Mouse (Mus musculus) yolk sac, embryonic 10.5 days (tissue): ENCODE measurements around the gene Gck.
"Not testable (repeated sequence)": the region's sequence is repeated elsewhere in the genome, so short reads cannot be mapped to it uniquely, and the experiment has no call there.

Experiments
- DNase-seq: peaks from one replicate; pipeline ENCODE4 v3.0.0-alpha.2; 2017; ENCODE audit warnings: low spot score

The Gck gene

DNA sequence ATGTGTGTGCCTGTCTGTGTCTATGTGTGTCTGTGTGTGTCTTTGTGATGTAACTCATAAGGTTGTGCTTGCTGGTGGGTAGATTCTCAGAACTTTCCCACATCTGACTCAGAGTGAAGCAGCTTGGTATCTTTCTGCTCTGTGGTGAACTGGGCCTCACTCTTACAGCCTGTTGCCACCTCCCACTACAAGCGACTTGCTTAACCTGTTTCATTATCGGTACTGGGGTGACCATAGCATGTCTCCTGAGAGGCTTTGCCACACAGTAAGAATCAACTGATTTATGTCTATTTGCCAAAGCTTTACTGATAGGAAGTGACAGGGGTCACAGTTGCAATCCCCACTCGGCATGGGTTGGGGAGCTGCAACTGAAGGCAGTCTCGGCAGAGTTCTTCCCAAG, 41.2 kb downstream of the Gck start:
- no peak for DNase-seq

DNA sequence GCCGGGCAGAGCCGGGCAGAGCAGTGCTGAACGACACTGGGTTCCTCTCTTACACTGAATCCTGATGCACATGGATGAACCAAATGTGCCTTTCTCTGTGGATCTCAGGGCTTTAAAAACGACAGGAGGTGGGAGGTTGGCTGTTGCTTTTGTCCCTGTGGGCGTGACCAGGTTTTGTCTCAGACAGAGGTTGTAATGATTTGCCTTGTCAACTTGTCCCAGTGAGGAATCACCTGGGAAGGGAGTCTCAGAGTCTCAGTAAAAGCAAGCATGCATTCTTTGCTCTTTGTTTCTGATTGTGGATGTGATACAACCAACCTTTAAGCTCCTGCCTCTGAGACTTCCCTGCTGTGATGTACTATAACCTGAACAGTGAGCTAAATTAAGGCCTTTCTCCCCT, 42.8 kb downstream of the Gck start:
- no peak for DNase-seq

GRCm38 (mm10) chr11:5905778-5906518, 43.9 kb downstream of the Gck start:
- no peak for DNase-seq

GRCm38 (mm10) chr11:5904871-5905270, 45.0 kb downstream of the Gck start:
- DNase-seq: no peak

DNA sequence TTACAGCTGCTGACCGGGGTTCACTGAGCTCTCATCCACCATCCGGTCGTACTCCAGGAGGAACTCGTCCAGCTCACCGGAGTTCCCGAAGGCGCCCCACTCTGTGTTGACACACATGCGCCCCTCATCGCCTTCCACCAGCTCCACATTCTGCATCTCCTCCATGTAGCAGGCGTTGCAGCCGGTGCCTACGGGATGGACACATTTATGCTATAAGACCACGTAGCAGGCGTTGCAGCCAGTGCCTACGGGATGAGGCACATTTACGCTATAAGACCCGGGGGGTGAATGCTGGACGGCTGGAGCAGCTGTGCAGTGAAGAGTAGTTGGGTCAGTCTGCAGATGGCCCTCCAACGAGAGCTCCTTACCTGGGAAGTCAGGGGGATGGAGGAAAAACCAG, 45.5 kb downstream of the Gck start:
- DNase-seq: no peak

- no peak for DNase-seq
Measured at GRCm38 (mm10) chr11:5903844-5904243, 46.0 kb downstream of the Gck start.

DNA sequence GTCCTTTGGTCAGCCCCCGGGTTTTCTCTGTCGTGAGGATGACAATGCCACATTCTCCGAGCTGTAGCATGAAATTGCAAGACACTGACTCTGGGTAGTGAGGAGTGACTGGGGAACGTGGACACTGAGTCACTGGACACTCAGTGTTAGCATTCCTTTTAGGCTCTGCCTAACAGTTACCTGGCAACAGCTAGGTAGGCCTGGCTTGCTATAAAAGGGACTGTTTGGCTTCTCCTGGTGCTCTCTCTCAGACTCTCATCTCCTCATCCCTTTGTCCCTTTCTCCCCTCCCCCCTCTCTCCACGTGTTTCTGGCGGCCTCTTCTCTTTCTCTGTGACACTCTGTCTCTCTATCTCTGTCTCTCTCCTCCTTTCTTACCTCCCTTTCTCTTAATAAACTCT, 47.5 kb downstream of the Gck start:
- no peak for DNase-seq

GRCm38 (mm10) chr11:5901950-5902349, 47.9 kb downstream of the Gck start:
- DNase-seq: peak; percentile 30

- no peak for DNase-seq
Measured at GRCm38 (mm10) chr11:5901320-5901719, 48.6 kb downstream of the Gck start.

DNA sequence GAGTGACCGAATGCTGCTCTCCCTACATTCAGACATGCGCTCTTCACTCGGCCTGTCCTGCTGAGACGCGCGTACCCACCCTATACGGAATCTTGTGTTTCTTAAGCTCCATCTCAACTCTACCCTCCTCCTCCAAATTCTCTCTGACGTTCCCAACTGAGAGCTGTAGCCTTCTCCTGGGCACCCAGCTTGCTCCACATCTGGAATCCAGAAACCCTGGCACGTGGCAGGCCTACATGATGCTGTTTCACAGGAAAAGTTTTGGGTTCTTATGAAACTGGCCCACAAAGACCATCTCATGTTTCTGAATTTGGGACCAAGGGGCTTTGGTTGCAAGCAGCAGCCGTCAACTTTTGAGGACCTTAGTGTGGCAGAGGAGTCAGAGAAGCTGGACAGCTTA, 50.6 kb downstream of the Gck start:
- DNase-seq: no peak

DNA sequence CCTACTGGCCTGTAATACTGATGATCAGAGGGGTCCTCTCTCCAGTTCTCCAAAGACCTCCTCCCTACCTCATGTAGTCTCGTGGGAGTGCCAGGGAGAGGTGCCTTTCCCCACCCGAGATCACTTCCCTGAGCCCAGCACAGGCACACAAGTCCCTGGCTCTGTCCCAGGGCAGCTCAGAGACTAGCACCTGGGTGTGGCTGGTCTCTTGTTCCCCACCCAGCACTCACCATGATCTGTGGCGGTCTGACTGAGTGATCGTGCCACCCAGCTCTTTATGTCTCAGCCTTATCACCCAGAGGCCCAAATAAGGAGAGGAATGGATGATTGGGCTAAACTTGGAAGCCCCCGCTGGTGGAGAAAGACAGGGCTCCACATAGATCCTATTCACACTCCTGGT, 51.4 kb downstream of the Gck start, which contains the start of gene Myl7:
TSS of gene Myl7 (minus strand) at position 252 of the 400 bp plus-strand sequence.
- no peak for DNase-seq

DNA sequence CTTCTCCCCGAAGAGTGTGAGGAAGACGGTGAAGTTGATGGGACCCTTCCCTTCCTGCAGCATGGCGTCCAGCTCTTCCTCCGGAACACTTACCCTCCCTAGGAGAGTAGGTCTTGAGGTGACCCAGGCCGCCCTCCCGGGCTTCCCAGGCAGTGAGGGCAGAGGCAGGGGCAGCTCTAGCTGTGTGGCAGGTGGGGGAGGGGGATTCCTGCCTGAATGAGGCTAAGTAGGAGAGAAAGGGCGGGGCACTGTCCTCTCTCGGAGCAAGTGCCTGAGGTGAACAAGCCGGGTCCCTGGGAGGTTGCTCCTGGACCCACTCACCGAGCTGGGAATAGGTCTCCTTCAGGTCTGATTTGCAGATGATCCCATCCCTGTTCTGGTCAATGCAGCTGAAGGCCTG, 52.0 kb downstream of the Gck start:
- no peak for DNase-seq

DNA sequence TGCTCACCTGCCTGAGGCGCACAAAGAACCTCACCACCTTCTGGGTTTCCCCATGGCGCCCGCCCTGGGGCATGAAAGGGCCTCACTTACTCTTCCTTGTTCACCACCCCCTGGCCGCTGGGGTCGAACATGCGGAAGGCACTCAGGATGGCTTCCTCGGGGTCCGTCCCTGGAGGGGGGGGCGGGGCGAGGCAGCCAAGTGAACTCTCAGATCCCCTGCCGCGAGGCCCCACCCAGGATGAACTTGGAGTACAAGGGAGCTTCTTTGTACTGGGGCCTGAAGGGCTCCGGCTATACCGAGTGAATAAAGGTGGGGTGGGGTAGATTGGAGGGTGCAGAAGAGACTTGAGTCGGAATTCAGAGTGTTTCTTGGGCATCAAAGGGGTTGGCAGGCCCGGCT, 52.7 kb downstream of the Gck start:
- DNase-seq: no peak

GRCm38 (mm10) chr11:5893807-5894206, 56.1 kb downstream of the Gck start:
- no peak for DNase-seq

DNA sequence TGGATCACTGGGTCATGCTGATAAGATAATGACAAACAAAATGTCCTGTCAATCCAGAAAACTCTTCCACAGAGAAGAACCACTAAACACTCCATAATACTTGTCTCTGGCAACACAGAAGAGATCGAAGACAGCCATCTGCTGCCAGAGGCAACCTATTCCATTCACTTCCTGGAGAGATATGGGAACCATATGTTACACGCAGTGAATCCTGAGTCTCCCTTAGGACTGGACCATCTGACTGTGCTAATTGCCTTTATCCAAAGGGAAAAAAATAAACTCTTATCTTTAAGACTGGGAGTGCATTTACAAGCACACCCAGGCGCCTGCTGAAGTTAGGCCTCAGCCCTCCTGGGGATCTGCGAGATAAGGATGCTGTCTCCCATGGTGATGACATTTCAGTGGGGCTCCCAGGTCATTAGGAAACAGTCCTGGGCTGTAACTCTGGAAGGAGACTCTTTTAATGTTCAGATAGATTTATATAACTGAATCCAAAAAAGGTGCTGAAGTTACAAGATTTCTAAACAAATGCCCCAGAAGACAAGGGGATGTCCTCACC, 57.0 kb downstream of the Gck start:
- peak; percentile 20 for DNase-seq

DNA sequence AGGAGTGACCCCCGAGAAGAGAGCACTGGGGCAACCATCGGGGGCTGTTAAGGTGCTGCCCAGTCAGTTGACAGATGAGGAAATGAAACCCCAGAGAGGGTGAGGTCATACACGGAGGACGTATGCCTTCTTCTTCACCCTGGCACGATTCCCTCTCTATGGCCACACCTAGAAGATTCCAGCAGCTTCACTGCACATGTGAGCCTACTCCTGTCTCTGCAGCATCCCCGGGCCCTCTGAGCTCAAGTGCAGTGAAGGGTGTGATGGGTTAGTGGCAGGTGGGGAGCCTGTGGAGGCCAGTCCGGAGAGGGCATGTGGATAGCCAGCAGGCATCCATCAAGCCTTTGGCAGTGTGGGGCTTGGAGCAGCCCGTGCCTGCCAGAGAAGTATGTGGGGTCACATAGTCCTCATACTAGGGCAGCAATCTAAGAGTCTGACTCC, 57.7 kb downstream of the Gck start:
- no peak for DNase-seq

GRCm38 (mm10) chr11:5888563-5888962, 61.3 kb downstream of the Gck start:
- not testable (repeated sequence) for DNase-seq

- DNase-seq: no peak
Measured at GRCm38 (mm10) chr11:5887250-5887649, 62.6 kb downstream of the Gck start.

- DNase-seq: peak; percentile 27
Measured at GRCm38 (mm10) chr11:5886187-5886586, 63.7 kb downstream of the Gck start.

DNA sequence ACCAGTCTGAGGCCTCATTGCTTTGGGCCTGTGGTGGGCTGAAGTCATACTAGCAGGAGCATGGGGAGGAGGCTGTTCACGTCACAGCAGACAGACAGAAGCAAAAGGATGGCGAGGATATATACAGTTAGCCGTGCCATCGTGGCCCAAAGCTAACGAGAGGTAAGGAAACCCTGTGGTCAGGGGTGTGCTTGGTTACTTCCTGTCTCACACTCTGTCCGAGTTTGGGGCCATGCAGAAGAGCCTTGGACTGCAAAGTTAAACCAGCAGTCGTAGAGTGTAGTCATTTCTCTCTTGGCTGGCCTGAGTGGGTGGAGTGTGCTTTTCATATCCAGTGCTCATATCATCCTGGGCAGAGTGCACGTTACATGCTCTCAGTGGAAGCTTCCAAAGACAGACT, 67.4 kb downstream of the Gck start:
- no peak for DNase-seq

DNA sequence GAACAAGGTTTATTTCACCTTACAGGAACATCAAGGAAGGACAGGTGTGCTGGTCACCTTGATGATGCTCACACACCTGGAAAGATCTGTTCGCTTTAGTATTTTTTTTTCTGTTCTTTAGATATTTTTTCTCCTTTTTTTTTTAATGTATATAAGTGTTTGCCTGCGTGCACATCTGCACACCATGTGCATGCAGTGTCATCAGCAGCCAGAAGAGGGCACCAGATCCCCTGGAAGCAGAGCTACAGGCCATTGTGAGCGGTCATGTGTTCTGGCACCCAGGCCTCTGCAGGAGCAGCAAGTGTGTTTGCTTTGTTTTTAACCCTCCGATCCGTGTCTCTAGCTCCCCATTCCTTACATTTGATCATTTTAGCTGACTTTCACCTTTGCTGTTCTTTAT, 70.0 kb downstream of the Gck start:
- DNase-seq: peak; percentile 19

DNA sequence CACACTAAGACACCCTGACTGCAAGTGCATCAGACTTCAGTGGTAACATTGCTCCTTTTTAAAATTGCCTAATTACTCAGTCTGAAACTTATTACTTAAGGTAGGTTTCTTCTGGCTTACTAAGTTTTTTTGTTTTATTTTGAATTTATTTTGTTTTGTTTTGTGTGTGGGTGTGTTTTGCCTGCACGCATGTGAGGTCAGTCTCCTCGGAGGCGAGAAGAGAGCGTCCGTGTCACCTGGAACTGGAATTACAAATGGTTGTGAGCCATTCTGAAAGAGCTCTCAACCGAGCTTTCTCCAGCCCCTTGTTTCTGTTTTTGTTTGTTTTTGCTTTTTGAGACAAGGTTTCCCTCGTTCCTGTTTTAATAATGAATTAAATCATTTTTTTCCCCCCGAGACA, 71.2 kb downstream of the Gck start:
- DNase-seq: no peak

DNA sequence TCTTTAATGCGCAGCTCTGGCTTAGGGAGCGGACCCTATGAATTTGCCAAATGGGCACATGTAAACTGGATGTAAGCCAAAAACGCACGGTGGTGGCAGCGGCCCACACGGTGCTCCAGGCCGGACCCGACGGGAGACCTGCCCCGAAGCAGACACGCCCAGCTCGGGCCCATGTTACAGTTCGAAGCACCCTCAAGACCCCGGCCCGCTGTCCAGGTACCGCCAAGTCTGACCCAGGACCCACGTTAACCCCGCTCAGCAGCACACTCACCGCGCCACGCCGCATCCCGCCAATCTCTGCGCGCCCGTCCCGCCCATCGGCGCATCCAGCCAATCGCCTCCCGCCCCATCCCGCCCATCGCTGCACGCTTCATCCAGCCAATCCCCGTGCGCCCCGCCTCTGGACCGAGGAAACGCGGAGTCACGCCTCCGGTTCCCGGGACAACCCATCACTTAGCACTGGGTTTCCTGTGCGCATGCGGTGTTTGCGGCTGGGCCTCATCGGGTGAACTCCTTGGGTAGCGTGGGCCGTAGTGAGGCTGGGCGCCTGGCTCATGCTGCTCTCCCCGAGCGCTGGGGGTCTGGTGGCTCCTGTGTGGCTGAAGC, 71.9 kb downstream of the Gck start, which contains the start of gene Pold2:
TSS of gene Pold2 (minus strand) at position 372 of the 606 bp plus-strand sequence.
- peak; percentile 98 for DNase-seq
